Mouse (Mus musculus): ENCODE measurements around the gene Tsc22d3.
"Not testable (repeated sequence)": the region's sequence is repeated elsewhere in the genome, so short reads cannot be mapped to it uniquely, and the experiment has no call there.

The Tsc22d3 gene

GRCm38 (mm10) chrX:140503905-140504304 is 96.6 kb downstream of the Tsc22d3 start:
- DNase-seq (ENCODE audit: extremely low spot score, low spot score) = peak; percentile 47

GRCm38 (mm10) chrX:140501401-140502301 is 98.8 kb downstream of the Tsc22d3 start:
- DNase-seq (ENCODE audit: extremely low spot score, low spot score) = no peak

- DNase-seq (ENCODE audit: extremely low spot score, low spot score) = no peak
Observed at GRCm38 (mm10) chrX:140500306-140500705, 100.2 kb downstream of the Tsc22d3 start.

- DNase-seq (ENCODE audit: extremely low spot score, low spot score) = not testable (repeated sequence)
Observed at GRCm38 (mm10) chrX:140498431-140498830, 102.0 kb downstream of the Tsc22d3 start.

- DNase-seq (ENCODE audit: extremely low spot score, low spot score) = no peak
Observed at GRCm38 (mm10) chrX:140494170-140494569, 106.3 kb downstream of the Tsc22d3 start.

- DNase-seq (ENCODE audit: extremely low spot score, low spot score) = no peak
Observed at GRCm38 (mm10) chrX:140493527-140494029, 106.9 kb downstream of the Tsc22d3 start.

- no peak for DNase-seq (ENCODE audit: extremely low spot score, low spot score)
Observed at GRCm38 (mm10) chrX:140491884-140492571, 108.4 kb downstream of the Tsc22d3 start.

- DNase-seq (ENCODE audit: extremely low spot score, low spot score) = no peak
Observed at GRCm38 (mm10) chrX:140490203-140490602, 110.3 kb downstream of the Tsc22d3 start.
